Mouse (Mus musculus): ENCODE data around the gene Ttll12.

GRCm38 (mm10) chr15:83562626-83563270, 32.2 kb downstream of the Ttll12 start:
- no peak for TF ChIP-seq GATA1 (IDR thresholded peaks at IDR 0.05; ENCODE audit: borderline replicate concordance, low read length)
- TF ChIP-seq FLI1 (IDR thresholded peaks at IDR 0.05; ENCODE audit: low read length), result no peak

All from megakaryocyte, embryonic 14.5 days (primary cell).